Mouse (Mus musculus) megakaryocyte, adult 5-6 weeks (primary cell): Measurements from ENCODE around the gene Brd3os. TPM values are rescaled to one million over a fixed set of nuclear protein-coding genes. Genes with fewer than 3 reads are reported as not detected.

ENCODE experiments used
- ATAC-seq: 2 replicates; pipeline ENCODE4 v1.8.0; 2016; ENCODE audit warnings: mild to moderate bottlenecking, inconsistent platforms; ENCODE audit not compliant: poor library complexity, severe bottlenecking
- total RNA-seq, 2 experiments: library from RNA; stranded (forward) in 1 of 2; stranded (reverse) in 1 of 2; fragments of 153-499, 151-499 nt in 1 of 2; fragments of 221-1000, 200-1000 nt in 1 of 2; gene quantifications; 2 replicates each; pipeline versions ENCODE4 v1.2.3 to v1.2.4; 2015 to 2017

Brd3os gene
- total RNA-seq, 2 experiments from 2014 or later, result 0.11 TPM; not detected in 1

DNA sequence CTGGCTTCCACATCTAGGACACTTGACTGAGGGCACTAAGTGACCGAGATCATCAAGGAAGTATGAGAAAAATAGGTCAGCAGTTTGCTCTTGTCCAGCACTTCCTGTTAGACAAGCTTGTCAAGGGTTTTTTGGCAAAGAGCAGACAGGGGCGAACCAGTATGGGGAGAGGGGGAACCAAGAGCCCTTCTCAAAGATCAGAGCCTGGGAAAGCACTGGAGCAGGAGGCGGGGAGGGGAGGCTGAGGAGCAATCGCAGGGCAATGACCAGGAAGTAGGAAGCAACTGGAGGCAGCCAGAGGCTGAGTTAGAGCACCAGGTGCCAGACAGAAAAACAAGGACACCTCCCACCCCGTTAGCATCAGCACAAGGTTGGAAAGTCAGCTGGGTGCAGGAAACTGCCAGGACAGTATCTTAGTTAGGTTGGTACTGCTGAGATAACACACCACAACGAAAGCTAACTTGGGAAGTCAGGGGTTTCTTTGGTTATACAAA lies 23.5 kb upstream of the Brd3os start:
- ATAC-seq, result 0 out of 2 replicates have a peak, but pooled peaks have one; percentile 25

DNA sequence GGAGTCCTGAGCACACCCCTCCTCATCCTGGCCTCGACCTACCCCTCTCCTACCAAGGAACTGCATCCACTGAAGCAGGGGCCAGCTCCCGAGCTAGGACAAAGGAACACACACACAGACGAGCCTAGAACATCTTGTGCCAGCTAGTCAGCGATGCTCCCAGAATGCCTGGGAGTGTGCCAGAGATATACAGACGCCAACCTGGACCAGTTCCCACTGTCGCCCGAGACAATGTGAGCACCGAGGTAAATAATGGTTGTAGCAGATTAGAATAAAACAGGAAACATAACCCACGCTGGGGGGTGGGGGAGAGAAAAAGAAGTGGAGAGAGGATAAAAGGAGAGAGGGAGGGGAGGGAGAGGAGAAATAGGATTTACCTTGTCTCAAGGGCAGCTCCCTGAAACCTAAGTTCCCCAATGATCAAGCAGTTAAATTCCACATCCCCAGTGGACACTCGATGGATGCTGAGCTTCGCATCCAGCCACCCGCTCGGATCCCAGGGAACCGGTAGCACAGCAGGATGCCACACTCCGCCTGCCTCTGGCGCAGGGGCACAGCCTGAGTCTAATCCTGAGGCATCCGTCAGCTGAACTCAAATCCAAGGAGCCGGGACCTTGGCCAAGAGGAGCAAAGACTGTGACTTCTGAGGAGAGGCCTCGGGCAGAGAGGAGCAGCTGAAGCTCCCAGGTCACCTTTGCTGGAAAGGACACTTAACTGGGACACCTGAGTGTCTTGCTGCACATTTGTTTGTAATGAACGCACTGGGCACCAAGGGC lies 20.6 kb upstream of the Brd3os start:
- no peak for ATAC-seq

DNA sequence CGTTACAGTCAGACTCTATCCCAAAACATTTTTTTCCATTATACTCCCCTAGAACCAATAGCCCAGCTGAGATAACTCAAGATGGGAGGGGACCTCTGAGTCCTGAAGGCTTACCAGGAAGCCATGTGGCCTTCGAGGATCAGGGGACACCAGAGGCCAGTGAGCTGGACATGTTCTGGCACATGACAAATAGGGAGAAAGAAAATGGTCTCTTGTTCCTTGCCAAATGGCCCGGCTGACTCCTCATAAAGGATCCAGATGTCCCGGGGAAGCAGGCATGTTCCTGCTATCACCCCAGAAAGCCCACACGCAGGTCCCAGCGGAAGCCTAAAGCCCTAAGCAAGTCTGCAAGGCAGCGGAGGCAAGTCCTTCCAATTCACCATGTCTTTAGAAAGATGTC lies 18.5 kb upstream of the Brd3os start:
- no peak for ATAC-seq

DNA sequence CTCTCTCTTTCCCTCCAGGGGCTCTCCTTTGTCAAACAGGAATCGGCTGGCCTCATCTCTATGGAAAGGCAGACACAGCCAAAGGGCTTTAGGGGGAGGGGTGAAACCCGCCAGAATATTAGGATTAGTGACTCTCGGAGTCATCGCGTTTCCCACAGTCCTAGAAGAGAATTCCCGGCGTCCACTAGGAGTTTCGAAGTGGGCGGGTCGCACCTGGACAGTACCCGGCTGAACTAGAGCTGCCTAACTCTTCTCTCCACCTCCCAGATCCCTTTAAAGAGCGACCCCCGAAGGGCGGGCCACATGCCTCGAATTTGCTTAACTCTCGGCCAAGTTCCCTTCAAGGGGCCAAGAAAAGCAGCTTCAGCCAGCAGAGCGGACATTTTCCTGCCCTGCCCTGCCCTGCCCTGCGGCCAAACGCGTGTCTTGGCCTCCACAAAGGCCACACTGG lies 16.9 kb upstream of the Brd3os start:
- ATAC-seq, result no peak

DNA sequence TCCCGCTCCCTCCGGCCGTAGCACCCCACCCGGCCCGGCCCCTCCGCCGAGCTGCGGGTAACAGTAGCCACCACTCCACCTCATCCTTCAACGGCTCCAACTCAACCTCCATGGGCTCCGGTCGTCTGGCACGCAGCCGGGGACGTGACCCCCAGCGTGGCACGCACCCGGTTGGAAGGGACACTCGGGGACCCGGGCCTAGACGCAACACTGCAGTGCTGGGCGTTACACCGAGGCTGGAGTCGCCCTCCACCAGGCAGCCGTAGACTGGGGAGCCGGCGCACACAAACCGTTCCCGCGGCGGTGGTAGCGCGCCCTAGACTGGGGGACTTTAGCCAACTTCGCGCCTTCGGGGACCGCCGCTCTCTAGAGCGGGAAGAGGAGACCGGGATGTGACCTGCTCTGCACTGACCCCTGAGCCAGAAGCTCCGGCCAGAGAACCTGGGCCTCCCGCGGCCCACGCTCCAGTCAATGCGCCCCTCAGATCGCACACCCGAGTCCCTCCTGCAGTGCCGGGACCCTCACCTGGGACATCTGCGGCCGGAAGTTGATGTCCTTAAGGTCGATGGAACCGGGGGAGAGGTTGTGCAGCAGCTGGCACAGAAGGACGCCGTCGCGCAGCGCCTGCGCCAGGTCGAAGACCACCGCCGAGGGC lies 16.2 kb upstream of the Brd3os start:
- ATAC-seq, result no peak

DNA sequence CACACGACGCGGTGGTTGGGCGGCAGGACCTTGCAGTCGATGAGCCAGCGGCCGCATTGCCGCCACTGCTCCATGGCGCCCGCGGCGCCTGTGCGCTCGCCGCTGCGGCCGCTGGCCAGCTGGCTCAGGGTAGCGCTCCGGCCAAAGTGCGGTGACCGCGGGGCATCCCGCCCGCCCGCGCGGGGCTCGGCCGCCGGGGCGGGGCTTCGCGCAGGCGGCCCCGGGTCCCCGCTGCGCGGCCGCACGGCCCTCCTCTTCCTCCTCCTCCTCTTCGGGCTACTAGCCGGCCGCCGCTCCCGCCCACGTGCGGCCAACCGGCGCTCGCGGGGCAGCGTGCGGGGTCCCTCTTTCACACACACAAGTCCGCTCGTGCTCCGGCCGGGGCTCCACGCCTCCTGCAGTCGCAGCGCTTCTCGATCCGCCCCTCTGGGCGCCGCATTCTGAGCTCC lies 15.7 kb upstream of the Brd3os start:
- no peak for ATAC-seq

DNA sequence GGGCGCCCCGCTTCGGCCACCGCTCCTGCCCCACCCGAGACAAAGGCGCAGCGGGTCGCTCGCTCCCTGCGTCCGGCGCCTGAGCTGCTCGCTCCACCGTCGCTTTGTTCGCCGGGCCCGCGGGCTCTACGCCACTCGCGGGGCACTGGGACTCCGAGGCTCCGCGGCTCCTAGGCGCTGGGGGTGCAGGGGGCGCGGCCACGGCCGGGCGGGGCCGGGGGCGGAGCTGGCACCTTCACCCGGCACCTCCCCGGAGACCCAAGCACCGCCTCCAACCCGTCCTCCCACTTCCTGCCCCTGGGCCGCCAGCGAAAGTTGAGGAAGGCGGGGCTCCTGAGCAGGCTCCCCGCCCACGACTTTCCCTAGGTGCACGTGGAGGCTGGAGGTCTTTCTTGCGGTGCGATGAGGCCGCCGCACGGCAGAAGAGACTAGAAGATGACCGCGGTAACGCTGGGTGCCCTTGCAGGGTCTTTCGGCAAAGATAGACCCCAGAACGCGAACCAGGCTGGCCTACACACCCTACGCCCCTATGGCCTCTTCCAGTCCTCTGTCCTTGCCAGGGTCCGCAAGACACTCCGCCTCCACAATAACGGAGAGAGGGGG lies 15.2 kb upstream of the Brd3os start, which contains the start of gene Vav2:
Gene Vav2 (minus strand): TSS at position 179 of the 603 bp plus-strand sequence.
- peak; percentile 97 for ATAC-seq

DNA sequence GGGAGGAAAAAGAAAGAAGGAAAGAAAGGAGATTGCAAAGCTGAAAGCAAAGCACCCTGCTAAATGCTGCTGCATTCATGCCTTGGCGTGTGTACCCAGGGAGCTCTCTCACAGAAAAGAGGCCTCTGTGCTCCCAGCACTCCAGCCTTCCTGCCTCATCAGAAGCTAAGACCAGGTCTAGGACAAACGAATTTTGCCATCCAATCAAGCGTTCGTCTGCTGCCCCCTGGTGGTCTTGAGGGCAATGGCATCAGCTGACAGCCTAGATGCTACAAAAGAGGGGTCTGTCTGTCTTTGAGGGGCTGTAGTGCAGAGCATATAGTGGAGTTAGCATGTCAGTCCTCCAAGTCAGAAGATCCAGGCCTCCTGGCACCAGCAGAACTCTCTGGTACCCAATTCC lies 14.1 kb upstream of the Brd3os start:
- ATAC-seq, result peak; percentile 41; the same call in 1 of the 2 replicates

DNA sequence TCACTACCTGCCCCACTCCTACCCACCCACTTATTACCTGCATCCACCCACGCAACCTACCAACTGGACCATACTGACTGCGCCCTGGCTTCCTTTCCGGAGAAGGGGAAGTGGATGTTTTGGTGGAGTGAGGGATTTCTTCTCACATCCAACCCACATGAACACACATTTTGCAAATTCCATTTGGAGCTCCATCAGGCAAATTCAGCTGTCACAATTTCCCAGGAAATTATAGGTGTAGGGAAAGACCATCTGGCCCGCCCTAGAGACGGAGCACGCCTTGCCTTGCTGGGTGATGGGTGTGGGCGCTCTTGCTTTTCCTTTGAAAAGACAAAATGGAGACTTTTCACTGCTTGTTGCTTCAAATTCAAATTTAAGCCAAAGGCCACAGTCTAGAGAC lies 11.5 kb upstream of the Brd3os start:
- ATAC-seq, result no peak

DNA sequence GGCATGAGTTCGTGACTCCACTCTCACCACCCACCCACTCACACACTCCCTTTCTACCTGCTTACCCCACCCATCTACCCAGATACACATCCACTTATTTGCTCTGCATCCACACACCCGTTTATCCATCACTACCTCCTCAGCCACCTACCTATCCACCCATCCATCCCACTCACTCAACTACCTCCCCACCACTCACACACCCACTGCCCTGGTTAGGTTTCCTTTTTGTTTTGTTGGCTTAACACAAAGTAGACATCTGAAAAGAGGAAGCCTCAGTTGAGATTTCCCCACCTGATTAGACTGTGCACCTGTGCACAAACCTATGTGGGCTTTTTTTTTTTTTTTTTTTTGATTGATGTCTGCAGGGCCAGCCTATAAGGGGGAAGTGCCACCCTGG lies 9.5 kb upstream of the Brd3os start:
- no peak for ATAC-seq

DNA sequence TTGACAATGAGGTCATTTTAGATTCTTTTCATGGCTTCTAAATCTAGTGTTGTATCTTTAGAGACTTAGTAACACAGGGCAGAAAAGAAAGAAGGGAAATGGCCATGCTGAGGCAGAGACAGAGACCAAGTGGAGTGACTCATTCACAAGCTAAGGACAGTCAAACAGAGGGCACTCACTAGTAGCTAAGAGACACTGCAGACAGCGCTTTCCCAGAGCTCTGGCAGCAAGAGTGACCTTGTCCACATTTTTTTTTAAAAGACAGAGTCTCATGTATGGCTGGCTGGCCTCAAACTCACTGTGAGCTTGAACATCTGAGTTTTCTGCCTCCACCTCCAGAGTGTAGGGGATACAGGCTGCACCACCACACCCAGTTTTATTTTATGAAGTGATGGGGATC lies 4.2 kb upstream of the Brd3os start:
- ATAC-seq, result no peak

DNA sequence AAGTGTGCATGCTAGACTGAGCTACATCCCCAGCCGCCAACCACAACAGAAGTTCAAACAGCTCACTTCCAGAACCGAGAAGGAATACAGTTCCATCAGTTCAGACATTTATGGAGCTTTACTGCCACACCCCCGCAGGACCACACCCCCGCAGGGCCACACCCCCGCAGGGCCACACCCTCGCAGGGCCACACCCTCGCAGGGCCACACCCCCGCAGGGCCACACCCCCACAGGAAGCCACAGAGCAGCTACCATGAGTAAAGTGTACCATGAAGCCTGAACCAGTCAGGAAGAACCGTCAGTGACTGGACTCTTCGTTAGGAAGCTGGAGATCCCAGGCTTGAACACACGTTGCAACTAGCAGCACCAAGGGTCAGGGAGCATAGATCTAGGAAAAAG lies 3.8 kb upstream of the Brd3os start:
- ATAC-seq, result peak; percentile 74

DNA sequence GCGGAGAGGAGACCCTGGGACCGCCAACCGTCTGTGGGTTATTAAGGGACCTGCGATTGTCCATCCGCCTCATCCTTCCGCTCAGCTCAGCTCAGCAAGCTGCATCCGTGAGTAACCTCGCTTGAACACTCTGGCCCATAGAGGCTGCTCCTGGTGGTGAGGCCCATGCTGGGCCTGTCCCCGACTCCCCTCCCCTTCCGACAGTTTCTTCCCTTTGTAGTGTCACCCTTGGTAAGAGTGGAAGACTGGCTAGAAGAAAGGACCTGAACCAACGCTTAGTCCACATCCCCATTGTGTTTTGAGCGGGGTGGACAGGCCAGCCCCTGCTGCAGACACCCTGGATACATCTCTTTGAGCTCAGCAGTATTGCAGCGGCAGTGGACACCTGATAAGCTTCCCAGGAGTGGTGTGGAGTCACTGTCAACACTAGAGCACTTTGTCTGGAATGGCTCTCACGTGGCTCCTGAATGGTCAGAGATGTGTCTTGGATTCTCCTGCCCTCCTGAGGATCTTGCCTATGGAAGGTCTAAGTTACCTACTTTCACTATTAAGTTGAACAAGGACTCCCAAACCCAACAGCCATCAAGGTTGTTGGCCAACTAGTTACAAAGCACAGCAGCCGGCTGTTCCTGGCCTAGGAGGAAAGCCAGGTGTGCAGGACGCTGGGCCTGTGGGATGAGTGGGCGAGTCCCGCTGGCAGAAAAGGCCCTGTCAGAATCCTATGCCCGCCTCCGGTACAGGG lies 755 bp downstream of the Brd3os start:
- no peak for ATAC-seq

DNA sequence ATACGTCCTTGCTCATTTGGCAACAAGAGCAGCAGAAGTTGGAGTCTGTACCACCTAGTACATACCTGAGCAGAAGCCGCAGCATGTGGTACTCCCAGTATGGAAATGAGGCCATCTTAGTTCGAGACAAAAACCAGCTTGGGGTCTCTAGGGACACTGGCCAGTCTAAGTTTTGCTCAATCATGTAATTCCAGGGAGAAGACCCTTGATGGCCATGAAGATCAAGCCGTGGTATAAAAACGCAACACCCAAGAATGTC lies 1.3 kb downstream of the Brd3os start:
- ATAC-seq, result no peak

DNA sequence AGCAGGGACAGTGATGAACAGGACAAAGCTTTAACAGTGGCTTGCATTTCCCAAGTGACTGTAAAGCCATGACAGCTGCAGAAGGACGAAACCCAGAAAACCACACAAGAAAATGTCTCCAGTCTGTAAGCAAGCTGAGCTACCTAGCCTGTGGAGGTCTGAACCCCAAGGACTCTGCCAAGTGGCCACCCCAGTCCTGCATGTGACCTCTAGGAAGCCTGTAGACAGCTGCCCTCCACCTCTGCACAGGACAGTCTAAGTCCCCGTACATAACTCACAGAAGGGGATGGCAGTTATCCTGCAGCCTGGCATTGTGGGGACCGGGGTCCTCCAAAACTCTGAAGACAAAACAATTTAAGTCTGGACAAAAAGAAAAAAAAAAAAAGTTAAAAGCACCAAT lies 3.8 kb downstream of the Brd3os start:
- ATAC-seq, result no peak

DNA sequence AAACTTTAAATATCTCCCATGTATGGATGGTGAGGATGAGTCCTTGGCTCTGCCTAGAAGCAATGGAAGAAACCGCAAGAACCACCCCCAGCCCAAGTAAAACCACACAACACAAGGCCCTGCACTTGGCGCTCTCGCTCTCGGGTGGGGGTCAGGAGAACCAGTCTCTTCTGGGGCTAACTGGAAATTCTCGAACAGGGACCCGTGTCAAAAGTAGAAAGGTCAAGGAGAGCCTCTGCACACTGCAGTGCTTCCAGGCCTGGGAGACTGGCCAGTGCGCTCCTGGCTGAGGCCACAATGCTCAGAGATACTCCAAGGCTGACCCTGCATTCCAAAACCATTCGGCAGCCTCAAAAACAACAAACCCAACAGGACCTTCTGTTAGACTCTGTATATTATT lies 4.7 kb downstream of the Brd3os start:
- ATAC-seq, result no peak

DNA sequence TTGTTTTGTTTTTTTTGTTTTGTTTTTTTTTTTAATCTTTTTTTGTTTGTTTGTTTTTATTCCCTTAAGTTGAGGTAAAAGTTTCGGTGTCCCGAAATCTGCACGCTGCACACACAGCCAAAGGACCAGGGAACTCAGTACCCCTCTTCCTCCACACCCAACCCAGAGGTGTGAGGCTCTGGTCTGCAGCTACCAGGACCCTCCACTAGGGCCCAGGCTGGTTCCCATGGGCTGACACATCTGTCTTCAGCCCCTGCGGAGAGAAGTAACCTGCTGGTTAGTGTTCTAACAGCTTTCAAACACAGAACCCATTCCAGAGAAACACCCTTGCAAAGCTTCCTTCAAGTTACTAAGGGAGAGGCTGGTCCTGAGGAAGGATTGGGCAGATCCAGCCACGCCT lies 5.7 kb downstream of the Brd3os start:
- ATAC-seq, result no peak

DNA sequence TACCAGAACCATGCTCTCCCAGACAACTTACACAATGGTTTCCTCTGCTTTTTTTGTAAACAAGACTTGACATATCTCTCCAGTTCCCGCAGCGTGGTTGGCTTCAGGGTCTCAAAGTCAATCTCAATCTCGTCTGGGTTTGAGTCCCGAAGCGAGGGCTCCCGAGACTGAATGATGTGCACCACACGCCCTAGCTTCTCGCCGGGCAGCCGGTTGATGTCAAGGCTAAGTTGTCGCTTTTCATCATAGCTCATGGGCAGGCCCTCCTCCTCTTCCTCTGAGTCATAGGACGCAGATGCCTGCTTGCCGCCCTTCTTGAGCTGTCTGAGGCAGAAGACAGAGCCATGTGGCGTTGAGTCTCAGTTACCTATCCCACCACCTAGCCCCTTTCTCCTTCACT lies 8.1 kb downstream of the Brd3os start:
- ATAC-seq, result no peak

DNA sequence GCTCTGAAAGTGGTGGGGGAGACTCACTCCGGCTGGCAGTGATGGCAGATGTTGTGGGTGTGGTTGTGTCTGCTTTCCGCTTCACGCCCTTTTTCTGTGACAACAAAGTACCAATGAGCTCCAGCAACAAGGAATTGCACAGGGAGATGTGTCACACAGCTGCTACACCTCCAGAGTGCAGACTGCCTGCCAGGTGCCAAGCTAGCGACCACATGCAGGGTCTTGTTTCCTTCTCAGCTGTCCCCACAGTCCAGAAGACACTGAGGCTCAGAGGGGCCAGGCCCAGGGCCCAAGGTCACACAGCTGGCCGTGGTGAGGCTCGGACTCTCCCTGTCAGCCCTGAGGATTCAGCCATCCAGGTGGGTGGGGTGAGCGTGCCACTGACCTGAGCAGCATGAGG lies 17.6 kb downstream of the Brd3os start:
- ATAC-seq, result no peak

DNA sequence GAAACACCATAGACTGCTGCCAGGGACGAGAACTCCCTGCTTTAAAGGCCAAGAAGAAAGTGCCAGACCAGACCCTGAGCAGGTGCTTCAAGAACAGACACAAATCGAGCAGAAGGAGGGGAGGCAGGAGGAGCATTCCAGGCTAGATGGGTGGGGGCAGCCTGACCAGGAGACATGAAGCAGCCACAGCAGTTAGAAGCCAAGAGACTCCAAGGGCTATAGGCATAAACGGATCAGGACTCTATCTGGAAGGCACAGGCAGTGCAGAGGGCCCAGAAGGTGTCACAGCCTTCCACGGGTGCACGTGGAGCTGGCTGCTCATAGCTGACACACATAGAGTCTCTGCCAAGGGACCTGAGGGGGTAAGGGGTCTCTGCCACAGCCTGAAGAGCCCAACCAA lies 18.0 kb downstream of the Brd3os start:
- ATAC-seq, result no peak

DNA sequence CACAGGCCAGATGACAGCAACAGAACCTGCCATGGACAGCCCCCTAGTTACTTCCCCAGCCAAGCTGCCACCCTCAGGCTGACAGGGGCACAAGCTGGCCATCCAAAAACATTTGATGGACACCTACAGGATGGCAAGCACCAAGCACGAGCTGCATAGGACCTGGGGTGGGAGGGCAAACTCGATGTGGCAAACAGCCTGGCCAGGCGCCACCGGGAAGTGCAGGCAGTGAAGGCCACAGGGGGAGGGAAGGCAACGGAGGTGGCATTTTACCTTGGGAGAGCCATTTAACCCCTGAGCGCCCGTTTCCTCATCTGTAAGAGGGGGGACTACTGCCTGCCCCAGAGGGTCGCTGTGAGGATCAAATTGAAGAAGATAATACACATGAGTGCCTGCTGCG lies 18.5 kb downstream of the Brd3os start:
- no peak for ATAC-seq
